Mouse (Mus musculus): ENCODE measurements around the gene Gm44596. TPM values are rescaled to one million over a fixed set of nuclear protein-coding genes. Genes with fewer than 3 reads are reported as not detected.

Gm44596 gene
- polyA plus RNA-seq, 1 experiment from 2014 or later, result not detected

GRCm38 (mm10) chr6:128411115-128411514 lies 35.8 kb downstream of the Gm44596 start:
- Histone ChIP-seq H3K4me3 (ENCODE audit: low read depth, low read length) (no peak overlapping the region), H3K27me3 (ENCODE audit: control insufficient read depth, insufficient read depth, low read length) (no peaks in the 10 kb centered on the region), H3K27ac (replicated peaks; ENCODE audit: low read depth, low read length) (no peak overlapping the region), H3K4me1 (ENCODE audit: control insufficient read depth, insufficient read depth, low read length) (no peaks in the 10 kb centered on the region), H3K9me3 (ENCODE audit: control insufficient read depth, low read length) (no peaks in the 10 kb centered on the region), H3K36me3 (ENCODE audit: control insufficient read depth, insufficient read depth, low read length) (peaks cover 18% of the 10 kb centered on the region), H3K9ac (ENCODE audit: low read length) (no peak overlapping the region), H3K4me2 (ENCODE audit: low read depth, severe bottlenecking) (no peak overlapping the region)
- DNase-seq (ENCODE audit: low spot score) (peak; percentile 91), ATAC-seq (ENCODE audit: insufficient number of reproducible peaks, low FRiP score, low TSS enrichment, low read depth) (peak; percentile 46; the same call in 1 of the 2 replicates)
- 25% methylated on average over 3 of the region's 3 CpGs for WGBS

GRCm38 (mm10) chr6:128416169-128416568 lies 40.9 kb downstream of the Gm44596 start:
- H3K36me3 ChIP-seq (ENCODE audit: control insufficient read depth, insufficient read depth, low read length), result peaks cover 4% of the 10 kb centered on the region; the same call in 1 of the 2 replicates
- no peak for DNase-seq (ENCODE audit: low spot score)
- no peak overlapping the region for H3K9ac ChIP-seq (ENCODE audit: low read length)
- 89% methylated on average over 5 of the region's 5 CpGs for WGBS
- no peak overlapping the region for H3K27ac ChIP-seq (replicated peaks; ENCODE audit: low read depth, low read length)
- no peak overlapping the region for H3K4me3 ChIP-seq (ENCODE audit: low read depth, low read length)
- H3K9me3 ChIP-seq (ENCODE audit: control insufficient read depth, low read length), result no peaks in the 10 kb centered on the region
- H3K4me2 ChIP-seq (ENCODE audit: low read depth, severe bottlenecking), result no peak overlapping the region
- no peak for ATAC-seq (ENCODE audit: insufficient number of reproducible peaks, low FRiP score, low TSS enrichment, low read depth)
- no peaks in the 10 kb centered on the region for H3K4me1 ChIP-seq (ENCODE audit: control insufficient read depth, insufficient read depth, low read length)
- H3K27me3 ChIP-seq (ENCODE audit: control insufficient read depth, insufficient read depth, low read length), result no peaks in the 10 kb centered on the region

GRCm38 (mm10) chr6:128418076-128418475 lies 42.8 kb downstream of the Gm44596 start:
- Histone ChIP-seq H3K4me2 (ENCODE audit: low read depth, severe bottlenecking) (no peak overlapping the region), H3K27ac (replicated peaks; ENCODE audit: low read depth, low read length) (no peak overlapping the region), H3K4me3 (ENCODE audit: low read depth, low read length) (no peak overlapping the region), H3K9ac (ENCODE audit: low read length) (no peak overlapping the region), H3K27me3 (ENCODE audit: control insufficient read depth, insufficient read depth, low read length) (no peaks in the 10 kb centered on the region), H3K4me1 (ENCODE audit: control insufficient read depth, insufficient read depth, low read length) (no peaks in the 10 kb centered on the region), H3K36me3 (ENCODE audit: control insufficient read depth, insufficient read depth, low read length) (peaks cover 4% of the 10 kb centered on the region; the same call in 1 of the 2 replicates), H3K9me3 (ENCODE audit: control insufficient read depth, low read length) (no peaks in the 10 kb centered on the region)
- DNase-seq (ENCODE audit: low spot score), result no peak
- ATAC-seq (ENCODE audit: insufficient number of reproducible peaks, low FRiP score, low TSS enrichment, low read depth), result no peak
- 94% methylated on average over 1 of the region's 1 CpGs for WGBS

GRCm38 (mm10) chr6:128421036-128421435 lies 45.7 kb downstream of the Gm44596 start:
- Histone ChIP-seq H3K9me3 (ENCODE audit: control insufficient read depth, low read length) (no peaks in the 10 kb centered on the region), H3K4me3 (ENCODE audit: low read depth, low read length) (no peak overlapping the region), H3K4me2 (ENCODE audit: low read depth, severe bottlenecking) (no peak overlapping the region), H3K4me1 (ENCODE audit: control insufficient read depth, insufficient read depth, low read length) (0 out of 2 replicates have a peak, but pooled peaks cover 4% of the 10 kb centered on the region), H3K27me3 (ENCODE audit: control insufficient read depth, insufficient read depth, low read length) (no peaks in the 10 kb centered on the region), H3K36me3 (ENCODE audit: control insufficient read depth, insufficient read depth, low read length) (no peaks in the 10 kb centered on the region), H3K27ac (replicated peaks; ENCODE audit: low read depth, low read length) (no peak overlapping the region), H3K9ac (ENCODE audit: low read length) (no peak overlapping the region)
- DNase-seq (ENCODE audit: low spot score) (no peak), ATAC-seq (ENCODE audit: insufficient number of reproducible peaks, low FRiP score, low TSS enrichment, low read depth) (no peak)
- WGBS, result 86% methylated on average over 2 of the region's 2 CpGs

GRCm38 (mm10) chr6:128421480-128421879 lies 46.2 kb downstream of the Gm44596 start:
- Histone ChIP-seq H3K9me3 (ENCODE audit: control insufficient read depth, low read length) (no peaks in the 10 kb centered on the region), H3K4me1 (ENCODE audit: control insufficient read depth, insufficient read depth, low read length) (0 out of 2 replicates have a peak, but pooled peaks cover 4% of the 10 kb centered on the region), H3K4me3 (ENCODE audit: low read depth, low read length) (no peak overlapping the region), H3K9ac (ENCODE audit: low read length) (no peak overlapping the region), H3K36me3 (ENCODE audit: control insufficient read depth, insufficient read depth, low read length) (no peaks in the 10 kb centered on the region), H3K27ac (replicated peaks; ENCODE audit: low read depth, low read length) (no peak overlapping the region), H3K27me3 (ENCODE audit: control insufficient read depth, insufficient read depth, low read length) (no peaks in the 10 kb centered on the region), H3K4me2 (ENCODE audit: low read depth, severe bottlenecking) (no peak overlapping the region)
- WGBS, result 87% methylated on average over 3 of the region's 3 CpGs
- no peak for DNase-seq (ENCODE audit: low spot score)
- no peak for ATAC-seq (ENCODE audit: insufficient number of reproducible peaks, low FRiP score, low TSS enrichment, low read depth)

- Histone ChIP-seq H3K27me3 (ENCODE audit: control insufficient read depth, insufficient read depth, low read length) (no peaks in the 10 kb centered on the region), H3K9ac (ENCODE audit: low read length) (peak overlapping the region; percentile 77), H3K9me3 (ENCODE audit: control insufficient read depth, low read length) (no peaks in the 10 kb centered on the region), H3K4me3 (ENCODE audit: low read depth, low read length) (peak overlapping the region; percentile 65), H3K27ac (replicated peaks; ENCODE audit: low read depth, low read length) (no peak overlapping the region), H3K4me1 (ENCODE audit: control insufficient read depth, insufficient read depth, low read length) (0 out of 2 replicates have a peak, but pooled peaks cover 4% of the 10 kb centered on the region), H3K36me3 (ENCODE audit: control insufficient read depth, insufficient read depth, low read length) (peaks cover 4% of the 10 kb centered on the region; the same call in 1 of the 2 replicates), H3K4me2 (ENCODE audit: low read depth, severe bottlenecking) (peak overlapping the region; percentile 68)
- no peak for ATAC-seq (ENCODE audit: insufficient number of reproducible peaks, low FRiP score, low TSS enrichment, low read depth)
- WGBS, result 52% methylated on average over 15 of the region's 16 CpGs
- no peak for DNase-seq (ENCODE audit: low spot score)
These were observed 48.4 kb downstream of the Gm44596 start for GRCm38 (mm10) chr6:128423496-128424268.

- H3K9me3 ChIP-seq (ENCODE audit: control insufficient read depth, low read length), result no peaks in the 10 kb centered on the region
- H3K9ac ChIP-seq (ENCODE audit: low read length), result peak within 1 kb of the TSS; percentile 77
- WGBS, result under 1% methylated on average over 42 of the region's 42 CpGs
These were observed 49.1 kb downstream of the Gm44596 start, which contains the start of gene Itfg2 for GRCm38 (mm10) chr6:128424269-128425019. Itfg2 (minus strand) TSS chr6:128424931.

GRCm38 (mm10) chr6:128425046-128425445 lies 49.7 kb downstream of the Gm44596 start:
- Histone ChIP-seq H3K4me3 (ENCODE audit: low read depth, low read length) (peak overlapping the region; percentile 65), H3K36me3 (ENCODE audit: control insufficient read depth, insufficient read depth, low read length) (peaks cover 13% of the 10 kb centered on the region; the same call in 1 of the 2 replicates), H3K9ac (ENCODE audit: low read length) (peak overlapping the region; percentile 77; the same call in 1 of the 2 replicates), H3K27ac (replicated peaks; ENCODE audit: low read depth, low read length) (peak overlapping the region; percentile 86; the same call in 1 of the 2 replicates), H3K27me3 (ENCODE audit: control insufficient read depth, insufficient read depth, low read length) (no peaks in the 10 kb centered on the region), H3K9me3 (ENCODE audit: control insufficient read depth, low read length) (no peaks in the 10 kb centered on the region), H3K4me2 (ENCODE audit: low read depth, severe bottlenecking) (peak overlapping the region; percentile 68), H3K4me1 (ENCODE audit: control insufficient read depth, insufficient read depth, low read length) (0 out of 2 replicates have a peak, but pooled peaks cover 4% of the 10 kb centered on the region)
- ATAC-seq (ENCODE audit: insufficient number of reproducible peaks, low FRiP score, low TSS enrichment, low read depth) (no peak), DNase-seq (ENCODE audit: low spot score) (no peak)
- 18% methylated on average over 9 of the region's 9 CpGs for WGBS

More at GRCm38 (mm10) chr6:128424269-128425019, 49.1 kb downstream of the Gm44596 start, which contains the start of gene Itfg2:
- Histone ChIP-seq H3K27me3 (ENCODE audit: control insufficient read depth, insufficient read depth, low read length) (no peaks in the 10 kb centered on the region), H3K36me3 (ENCODE audit: control insufficient read depth, insufficient read depth, low read length) (peaks cover 9% of the 10 kb centered on the region; the same call in 1 of the 2 replicates), H3K4me2 (ENCODE audit: low read depth, severe bottlenecking) (peak within 1 kb of the TSS; percentile 68), H3K4me3 (ENCODE audit: low read depth, low read length) (peak within 1 kb of the TSS; percentile 65), H3K27ac (replicated peaks; ENCODE audit: low read depth, low read length) (peak within 1 kb of the TSS; percentile 86), H3K4me1 (ENCODE audit: control insufficient read depth, insufficient read depth, low read length) (0 out of 2 replicates have a peak, but pooled peaks cover 4% of the 10 kb centered on the region)
- peak; percentile 94 for DNase-seq (ENCODE audit: low spot score)
- ATAC-seq (ENCODE audit: insufficient number of reproducible peaks, low FRiP score, low TSS enrichment, low read depth), result peak; percentile 93
